Mouse (Mus musculus) testis, adult 2 months (tissue): ENCODE results near the gene Trim8.

Experiments
- CTCF ChIP-seq: fragments of 200-500 bp; IDR thresholded peaks from 2 replicates; pipeline ENCODE4 v1.5.1; 2012; ENCODE audit warnings: low read depth, mild to moderate bottlenecking, inconsistent platforms, low read length, moderate library complexity; ENCODE audit not compliant: control insufficient read depth, insufficient read depth, insufficient replicate concordance
- POLR2A ChIP-seq: fragments of 200-500 bp; IDR thresholded peaks from 2 replicates; pipeline ENCODE4 v1.6.1; 2012; ENCODE audit warnings: low read depth, mild to moderate bottlenecking, inconsistent platforms, low read length, moderate library complexity; ENCODE audit not compliant: control insufficient read depth

DNA sequence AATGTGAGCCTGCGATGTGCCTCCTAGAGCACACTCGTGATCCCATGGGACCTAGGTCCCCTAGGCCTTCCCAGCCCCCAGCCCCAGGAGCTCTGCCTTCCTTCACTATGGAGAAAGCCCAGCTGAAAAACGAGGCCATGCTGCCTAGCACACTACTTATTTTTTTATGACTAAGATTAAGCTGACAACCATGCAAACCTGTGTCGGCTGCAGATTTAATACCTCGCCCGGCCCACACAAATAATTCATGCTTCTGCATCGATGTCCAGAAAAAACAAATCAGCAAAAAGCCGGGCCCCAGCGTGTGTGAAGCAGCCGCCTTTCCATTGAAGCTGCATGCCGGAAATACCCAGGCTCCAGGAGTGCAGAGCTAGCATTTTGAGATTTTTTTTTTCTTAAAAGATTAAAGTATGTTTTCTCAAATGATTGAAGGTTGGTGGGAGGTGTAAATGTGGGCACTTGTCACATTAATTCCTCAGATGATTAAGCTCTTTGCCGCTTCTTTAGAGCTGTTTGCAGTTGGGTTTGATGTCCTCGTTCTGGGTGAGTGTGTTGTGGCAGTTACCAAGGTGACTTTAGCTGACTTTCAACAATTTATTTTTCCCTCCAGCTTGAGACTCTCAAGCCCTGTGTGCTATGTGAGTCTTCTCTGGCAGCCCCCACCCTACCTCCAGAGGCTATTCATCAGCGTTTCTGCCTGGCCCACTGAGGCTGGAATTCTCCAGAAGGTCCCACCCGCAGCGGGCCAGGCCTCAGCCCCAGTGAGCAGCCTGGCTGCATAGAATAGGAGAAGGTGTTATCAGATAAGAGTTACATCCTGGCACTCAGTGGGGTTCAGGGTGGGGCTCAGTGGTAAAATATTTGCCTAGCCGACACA lies 30.9 kb upstream of the Trim8 start:
- TF ChIP-seq POLR2A (no peak), CTCF (no peak)
